Mouse (Mus musculus) ES-E14 (cell line): ENCODE results near the gene Raf1. TPM values are rescaled to one million over a fixed set of nuclear protein-coding genes. Genes with fewer than 3 reads are reported as not detected.

ENCODE experiments used
- DNase-seq: peaks from one replicate; pipeline ENCODE4 v3.0.0-alpha.2; 2013; ENCODE audit warnings: low read depth, low spot score
- H3K27ac ChIP-seq: 2 replicates; pipeline ENCODE4 v1.5.1; 2012; ENCODE audit warnings: low read depth, mild to moderate bottlenecking, low read length, moderate library complexity, mixed read lengths; ENCODE audit not compliant: poor library complexity, insufficient read depth, severe bottlenecking
- H3K36me3 ChIP-seq: 2 replicates; pipeline ENCODE4 v1.6.1; 2012; ENCODE audit warnings: mild to moderate bottlenecking, low read length, moderate library complexity, mixed read lengths; ENCODE audit not compliant: control insufficient read depth, poor library complexity, insufficient read depth, severe bottlenecking
- H3K4me1 ChIP-seq, 2 experiments: fragments of 150-350 bp in 1 of 2; sonication (generic) in 1 of 2; 2 replicates each; pipeline ENCODE4 v1.6.1; 2012; ENCODE audit warnings: low read length in 2 of 2, mild to moderate bottlenecking in 1 of 2, mixed read lengths in 1 of 2; ENCODE audit not compliant: control insufficient read depth in 2 of 2, insufficient read depth in 2 of 2, poor library complexity in 1 of 2
- H3K4me3 ChIP-seq, 2 experiments: fragments of 150-350 bp in 1 of 2; sonication (generic) in 1 of 2; 2 replicates each; pipeline ENCODE4 v1.5.1; 2012; ENCODE audit warnings: low read length in 2 of 2, low read depth in 1 of 2, mild to moderate bottlenecking in 1 of 2, mixed read lengths in 1 of 2; ENCODE audit not compliant: insufficient read depth in 1 of 2, poor library complexity in 1 of 2, severe bottlenecking in 1 of 2
- H3K9ac ChIP-seq: 2 replicates; pipeline ENCODE4 v1.6.1; 2012; ENCODE audit warnings: low read depth, mild to moderate bottlenecking, low read length, mixed read lengths; ENCODE audit not compliant: poor library complexity, insufficient read depth, severe bottlenecking
- H3K9me3 ChIP-seq: fragments of 150-350 bp; sonication (generic); 2 replicates; pipeline ENCODE4 v1.6.1; 2012; ENCODE audit warnings: low read depth, mild to moderate bottlenecking, low read length; ENCODE audit not compliant: control insufficient read depth, insufficient read depth
- CHD2 ChIP-seq: IDR thresholded peaks from 2 replicates; pipeline ENCODE4 v1.6.1; 2014; ENCODE audit warnings: mild to moderate bottlenecking, low read depth, low read length, inconsistent platforms
- HCFC1 ChIP-seq: IDR thresholded peaks from 2 replicates; pipeline ENCODE4 v1.6.1; 2012; ENCODE audit warnings: low read length, inconsistent platforms, borderline replicate concordance; ENCODE audit not compliant: insufficient read depth
- MAFK ChIP-seq: IDR thresholded peaks from 2 replicates; pipeline ENCODE4 v1.6.1; 2014; ENCODE audit warnings: mild to moderate bottlenecking, low read depth, low read length, inconsistent platforms; ENCODE audit not compliant: insufficient read depth
- ZC3H11A ChIP-seq: IDR thresholded peaks from 2 replicates; pipeline ENCODE4 v1.6.1; 2012; ENCODE audit warnings: low read depth, mild to moderate bottlenecking, inconsistent platforms, low read length, borderline replicate concordance
- ZNF384 ChIP-seq: IDR thresholded peaks from 2 replicates; pipeline ENCODE4 v1.6.1; 2012; ENCODE audit warnings: low read depth, low read length, inconsistent platforms
- in situ Hi-C, 2 experiments: fragments of 600-800 bp; cut with MboI; formaldehyde crosslinking; loops; one replicate each; pipeline ENCODE4 v1.15.1; 2025; ENCODE audit warnings: low sequenced_read_pairs in 2 of 2, inconsistent platforms in 1 of 2; ENCODE audit not compliant: unreplicated experiment in 2 of 2
- total RNA-seq: library from RNA; depleted of rRNA; stranded (reverse); fragments of 300-350 nt; gene quantifications from 2 replicates; pipeline ENCODE4 v1.2.3, GENCODE M21; 2012

The Raf1 gene
- total RNA-seq, 1 experiment: 128 TPM

DNA sequence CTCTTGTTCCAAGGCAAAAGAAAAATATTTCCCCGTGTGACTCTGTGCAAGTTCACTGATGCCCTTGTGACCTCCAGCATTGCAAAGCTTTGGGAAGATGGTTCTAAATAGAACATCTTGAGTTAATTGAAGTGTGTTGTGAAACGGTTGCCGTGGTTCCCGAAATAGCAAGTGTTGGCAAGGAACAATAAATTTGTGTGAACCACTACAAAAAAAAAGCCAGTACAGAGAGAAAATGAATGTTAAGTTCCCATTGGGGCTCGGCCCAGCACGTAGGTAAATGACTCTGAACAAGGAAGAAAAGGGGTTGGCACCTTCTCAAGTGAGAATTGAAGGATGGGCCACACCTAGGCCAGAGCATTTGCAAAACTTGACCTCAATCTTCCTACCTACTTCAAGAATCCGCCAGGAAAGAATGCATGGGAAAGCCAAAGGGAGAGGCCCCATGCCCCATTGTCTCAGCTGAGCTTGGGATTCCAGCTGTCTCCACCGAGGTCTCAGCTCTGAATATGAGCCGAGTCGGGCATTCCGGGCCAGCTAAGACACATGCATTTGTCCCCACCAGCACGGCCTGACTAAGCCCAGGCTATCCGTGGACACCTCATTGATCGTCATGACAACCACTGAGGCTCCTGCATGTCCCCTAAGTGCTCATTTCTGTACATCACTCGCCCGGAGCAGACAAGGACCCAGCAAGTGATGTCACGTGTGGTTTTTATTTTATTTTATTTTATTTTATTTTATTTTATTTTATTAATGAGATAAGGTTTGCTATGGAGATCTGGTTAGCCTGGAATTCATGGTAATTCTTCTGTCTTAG is 21.5 kb upstream of the Raf1 start:
- TF ChIP-seq HCFC1 (no peak), MAFK (no peak), CHD2 (no peak), ZC3H11A (no peak), ZNF384 (no peak)
- no peaks in the 10 kb centered on the region for H3K36me3 ChIP-seq
- H3K27ac ChIP-seq: no peak overlapping the region; the same call in 1 of the 2 replicates
- no peaks in the 10 kb centered on the region for H3K9me3 ChIP-seq
- H3K4me3 ChIP-seq: no peak overlapping the region
- DNase-seq: no peak
- H3K9ac ChIP-seq: no peak overlapping the region
- in situ Hi-C loops: no loop called here
- peaks cover 4 to 11% of the 10 kb centered on the region in 2 experiments; a peak in 3 of 4 replicates for H3K4me1 ChIP-seq

DNA sequence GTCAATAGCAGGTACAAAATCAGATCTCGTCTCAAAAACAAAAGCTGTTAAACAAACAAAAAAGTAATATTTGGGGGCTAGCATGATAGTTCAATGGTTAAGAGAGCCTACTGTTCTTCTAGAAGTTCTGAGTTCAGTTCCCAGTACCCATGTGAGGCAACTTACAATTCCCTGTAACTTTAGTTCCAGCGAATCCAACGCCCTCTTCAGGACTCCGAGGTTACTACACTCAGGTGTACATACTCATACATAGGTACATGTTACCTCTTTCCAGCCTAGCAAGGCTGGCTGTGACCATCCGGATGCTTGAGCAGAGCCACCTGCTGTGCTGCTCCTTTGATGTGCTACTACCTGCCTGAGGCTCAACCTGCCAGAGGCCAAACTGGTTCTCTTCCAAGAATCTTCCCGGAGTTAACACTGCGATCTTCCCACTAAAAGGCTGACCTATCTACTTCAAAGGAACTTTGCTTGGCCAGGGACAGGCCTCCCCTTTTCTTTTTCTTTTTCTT is 20.3 kb upstream of the Raf1 start:
- H3K4me3 ChIP-seq: no peak overlapping the region
- no peaks in the 10 kb centered on the region for H3K36me3 ChIP-seq
- TF ChIP-seq CHD2 (no peak), ZNF384 (no peak), MAFK (no peak), HCFC1 (no peak), ZC3H11A (no peak)
- H3K4me1 ChIP-seq: peaks cover 4 to 7% of the 10 kb centered on the region in 2 experiments; a peak in 3 of 4 replicates
- H3K9me3 ChIP-seq: no peaks in the 10 kb centered on the region
- H3K9ac ChIP-seq: no peak overlapping the region
- no peak overlapping the region for H3K27ac ChIP-seq
- in situ Hi-C loops: no loop called here
- DNase-seq: no peak

DNA sequence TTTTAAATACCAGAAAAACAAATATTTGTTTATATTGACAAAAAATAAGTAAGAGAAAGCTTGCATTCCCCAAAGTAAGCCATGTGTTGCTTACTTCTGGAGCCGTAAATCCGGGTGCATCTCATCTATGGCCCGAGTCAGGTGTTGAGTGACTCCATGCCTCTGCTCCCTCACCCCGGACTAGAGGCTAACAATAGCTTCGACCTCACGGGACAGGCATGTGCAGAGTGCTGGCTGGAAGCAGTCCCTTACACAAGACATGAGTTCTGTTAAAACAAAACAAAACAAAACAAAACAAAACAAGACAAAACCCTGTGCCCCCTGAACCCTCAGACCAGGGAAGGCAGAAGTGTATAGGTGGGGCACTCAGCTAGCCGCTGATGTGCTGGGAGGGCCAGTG is 18.7 kb upstream of the Raf1 start:
- Histone ChIP-seq H3K36me3 (no peaks in the 10 kb centered on the region), H3K4me1 (peaks cover 4 to 6% of the 10 kb centered on the region in 2 experiments; a peak in 3 of 4 replicates), H3K27ac (no peak overlapping the region), H3K9ac (no peak overlapping the region), H3K9me3 (no peaks in the 10 kb centered on the region), H3K4me3 (0 out of 4 replicates have a peak overlapping the region, but pooled peaks of 1 of the 2 experiments have one; percentile 12)
- no peak for DNase-seq
- TF ChIP-seq MAFK: no peak
- in situ Hi-C loops: no loop called here

DNA sequence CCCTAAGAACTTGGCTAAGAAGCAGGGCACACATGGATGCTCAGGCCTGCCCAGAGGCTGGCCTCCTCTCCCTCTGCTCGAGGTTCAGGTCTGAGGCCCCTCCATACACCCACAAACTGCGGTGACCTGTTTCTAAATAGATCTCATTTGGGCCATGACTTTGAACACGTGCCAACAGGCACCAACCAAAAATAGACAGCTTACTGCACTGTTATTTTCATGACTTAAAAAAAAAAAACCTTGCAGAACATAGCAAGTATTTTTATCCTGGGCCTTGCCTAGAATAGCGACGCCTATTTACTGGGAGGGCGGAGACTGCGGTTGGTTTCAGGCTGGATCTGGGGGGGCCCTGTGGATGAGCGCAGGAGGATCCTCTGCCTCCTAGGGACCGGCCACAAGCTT is 18.0 kb upstream of the Raf1 start:
- Histone ChIP-seq H3K27ac (no peak overlapping the region), H3K36me3 (no peaks in the 10 kb centered on the region), H3K4me3 (peak overlapping the region in 1 of 2 experiments; percentile 28; a peak in 1 of 4 replicates), H3K4me1 (peaks cover 4 to 6% of the 10 kb centered on the region in 2 experiments; a peak in 3 of 4 replicates), H3K9me3 (no peaks in the 10 kb centered on the region), H3K9ac (peak overlapping the region; percentile 45; the same call in 1 of the 2 replicates)
- in situ Hi-C loops: no loop called here
- TF ChIP-seq ZNF384 (no peak), CHD2 (no peak), ZC3H11A (no peak), HCFC1 (no peak), MAFK (no peak)
- DNase-seq: no peak
